In genomic region chr13:105291816-105292215, GRCm38 (mm10) we compare ENCODE assay signal across 8 mouse cellular contexts. TPM values are rescaled to one million over a fixed set of nuclear protein-coding genes. Genes with fewer than 3 reads are reported as not detected.
DNase-seq lines count a peak whose midpoint lies in the region; ATAC-seq and TF ChIP-seq lines count a peak whose summit lies in the region.

No protein-coding gene starts in this region.

- H3K4me1 ChIP-seq in forebrain, postnatal 0 days (ENCODE audit: insufficient read depth), result peaks cover 8% of the 10 kb centered on the region; the same call in 1 of the 2 replicates
- peaks cover 26% of the 10 kb centered on the region for H3K4me1 ChIP-seq in hindbrain, embryonic 15.5 days (replicated peaks)
- H3K4me1 ChIP-seq in stomach, embryonic 16.5 days (ENCODE audit: control insufficient read depth, insufficient read depth, low read length), result peaks cover 4% of the 10 kb centered on the region; the same call in 1 of the 2 replicates

- peak overlapping the region; percentile 35 for H3K9ac ChIP-seq in forebrain, postnatal 0 days
- no peak overlapping the region for H3K9ac ChIP-seq in hindbrain, embryonic 15.5 days
- no peak overlapping the region; the same call in 1 of the 2 replicates for H3K9ac ChIP-seq in stomach, embryonic 16.5 days (ENCODE audit: low read length)

- no peaks in the 10 kb centered on the region for H3K9me3 ChIP-seq in forebrain, postnatal 0 days (ENCODE audit: low read length)
- no peaks in the 10 kb centered on the region for H3K9me3 ChIP-seq in hindbrain, embryonic 15.5 days
- no peaks in the 10 kb centered on the region for H3K9me3 ChIP-seq in stomach, embryonic 16.5 days (replicated peaks; ENCODE audit: control insufficient read depth, low read length)

- no peak for TF ChIP-seq CTCF in forebrain, postnatal 0 days (IDR thresholded peaks at IDR 0.05; ENCODE audit: low read depth)

- 9% methylated on average over 4 of the region's 4 CpGs for WGBS in forebrain, postnatal 0 days
- WGBS in hindbrain, embryonic 15.5 days, result 25% methylated on average over 4 of the region's 4 CpGs
- 20% methylated on average over 4 of the region's 4 CpGs for WGBS in stomach, embryonic 16.5 days

- peaks cover 5% of the 10 kb centered on the region; the same call in 1 of the 2 replicates for H3K36me3 ChIP-seq in forebrain, postnatal 0 days (ENCODE audit: insufficient read depth)
- H3K36me3 ChIP-seq in hindbrain, embryonic 15.5 days, result 0 out of 2 replicates have a peak, but pooled peaks cover 7% of the 10 kb centered on the region
- no peaks in the 10 kb centered on the region for H3K36me3 ChIP-seq in stomach, embryonic 16.5 days (ENCODE audit: control insufficient read depth, insufficient read depth, low read length)

- DNase-seq in cerebellum, adult 11-12 months, result peak; percentile 15
- no peak for DNase-seq in cerebellum, adult 11 months
- peak; percentile 55 for DNase-seq in adrenal gland, postnatal 10 days
- DNase-seq in forebrain, postnatal 0 days, result peak; percentile 79
- peak; percentile 42 to 66 for DNase-seq in left cerebral cortex, adult 18-20 months (ENCODE audit: low spot score in 2 of 2)

- H3K4me2 ChIP-seq in forebrain, postnatal 0 days (ENCODE audit: low read depth), result peak overlapping the region; percentile 86
- peak overlapping the region; percentile 81 for H3K4me2 ChIP-seq in hindbrain, embryonic 15.5 days
- no peak overlapping the region for H3K4me2 ChIP-seq in stomach, embryonic 16.5 days (ENCODE audit: low read depth, low read length)

- H3K27me3 ChIP-seq in forebrain, postnatal 0 days (ENCODE audit: insufficient read depth, low read length), result no peaks in the 10 kb centered on the region
- no peaks in the 10 kb centered on the region for H3K27me3 ChIP-seq in hindbrain, embryonic 15.5 days
- H3K27me3 ChIP-seq in stomach, embryonic 16.5 days (ENCODE audit: control insufficient read depth, insufficient read depth, low read length), result no peaks in the 10 kb centered on the region

- peak; percentile 53 for ATAC-seq in forebrain, postnatal 0 days
- ATAC-seq in hindbrain, embryonic 15.5 days (ENCODE audit: low FRiP score, low read depth), result peak; percentile 21; the same call in 1 of the 2 replicates
- ATAC-seq in megakaryocyte progenitor cell, adult 5-6 weeks (replicated peaks; ENCODE audit: poor library complexity), result peak; percentile 66
- ATAC-seq in stomach, embryonic 16.5 days (ENCODE audit: insufficient read depth, low FRiP score), result 0 out of 2 replicates have a peak, but pooled peaks have one; percentile 37

- H3K4me3 ChIP-seq in forebrain, postnatal 0 days (ENCODE audit: low read depth, low read length), result peak overlapping the region; percentile 14; the same call in 1 of the 2 replicates
- no peak overlapping the region for H3K4me3 ChIP-seq in hindbrain, embryonic 15.5 days
- no peak overlapping the region for H3K4me3 ChIP-seq in stomach, embryonic 16.5 days (replicated peaks; ENCODE audit: low read length)

- peak overlapping the region; percentile 40; the same call in 1 of the 2 replicates for H3K27ac ChIP-seq in forebrain, postnatal 0 days (ENCODE audit: low read depth, low read length)
- H3K27ac ChIP-seq in hindbrain, embryonic 15.5 days (replicated peaks), result peak overlapping the region; percentile 56
- no peak overlapping the region for H3K27ac ChIP-seq in stomach, embryonic 16.5 days (ENCODE audit: low read length)

RNA-seq across cellular contexts. Expression of gene Rnf180, which starts 2.8 kb away (rescaled TPM):
- 10 to 100 TPM in 1 of 2 experiments, 1 to 10 TPM in 1; 6.1 to 10.3 TPM for total RNA-seq in adrenal gland, postnatal 10 days (2021)
- total RNA-seq in forebrain, postnatal 0 days (2014; rRNA removed), result 38.7 and 45.7 TPM in 2 replicates
- polyA plus RNA-seq in forebrain, postnatal 0 days (2015; fragmentation: Nextera tagmentation; extraction: Ambion mirVana), result 38.3 and 49.3 TPM in 2 replicates
- polyA plus RNA-seq in hindbrain, embryonic 15.5 days (2015; fragmentation: Nextera tagmentation; extraction: Ambion mirVana), result 33.3 and 35.4 TPM in 2 replicates
- 10 to 100 TPM; 18.5 to 20.2 TPM for total RNA-seq in left cerebral cortex, adult 18-20 months (2021)
- total RNA-seq in megakaryocyte progenitor cell, adult 5-6 weeks (2015), result 3.2 and 3.9 TPM in 2 replicates
- 1.8 and 2.0 TPM in 2 replicates for total RNA-seq in megakaryocyte progenitor cell, adult 5-6 weeks (2017)
- 2.8 and 3.7 TPM in 2 replicates for polyA plus RNA-seq in stomach, embryonic 16.5 days (2015; fragmentation: Nextera tagmentation; extraction: Ambion mirVana)
